Mouse (Mus musculus): Measurements from ENCODE around the gene Gm17509.

DNA sequence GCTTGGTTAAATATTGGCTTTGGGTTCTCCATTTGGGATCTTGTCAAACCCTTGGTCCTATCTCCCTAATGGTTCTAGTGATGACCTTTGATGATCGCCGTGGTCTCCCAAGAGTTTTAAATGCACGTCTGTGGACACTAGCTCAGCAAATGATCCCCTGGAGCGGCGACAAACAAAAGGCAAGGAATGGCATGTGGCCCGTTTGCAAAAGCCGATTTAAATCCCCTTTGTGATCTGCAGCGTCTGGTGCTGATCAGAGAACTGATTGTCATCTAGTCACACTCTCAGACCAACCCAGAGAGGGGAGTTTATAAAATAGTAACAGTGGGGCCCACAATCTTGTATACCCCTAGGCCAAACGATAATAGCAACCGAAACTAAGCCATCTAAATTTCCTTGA lies 5.4 kb downstream of the Gm17509 start:
- no peak for TF ChIP-seq CTCF (IDR thresholded peaks at IDR 0.05; ENCODE audit: extremely low read depth, insufficient read length, insufficient replicate concordance, low read depth, low read length)
- TF ChIP-seq POLR2A (IDR thresholded peaks at IDR 0.05; ENCODE audit: low read depth, low read length), result no peak

Data from small intestine, adult 2 months (tissue).